8 mouse cellular contexts compared by ENCODE assay signal in genomic region chr8:121653340-121654019, GRCm38 (mm10). TPM values are rescaled to one million over a fixed set of nuclear protein-coding genes. Genes with fewer than 3 reads are reported as not detected.
DNase-seq lines count a peak whose midpoint lies in the region; ATAC-seq lines count a peak whose summit lies in the region.

No protein-coding gene starts in this region.

- peak; percentile 37 for DNase-seq in gastrocnemius, postnatal 10 days
- DNase-seq in gastrocnemius, adult 8-10 months (ENCODE audit: low spot score in 2 of 2): no peak
- DNase-seq in MN1 (ENCODE audit: low spot score): peak; percentile 76
- peak; percentile 43 for DNase-seq in forebrain, embryonic 14.5 days (ENCODE audit: low spot score)
- DNase-seq in spleen, postnatal 4 days (ENCODE audit: low spot score in 2 of 2): no peak
- no peak for DNase-seq in right cerebral cortex, postnatal 14 days

- peak overlapping the region; percentile 94 for H3K4me2 ChIP-seq in forebrain, embryonic 14.5 days (ENCODE audit: low read length)
- peak overlapping the region; percentile 97 for H3K4me2 ChIP-seq in limb, embryonic 12.5 days
- H3K4me2 ChIP-seq in neural tube, embryonic 13.5 days: peak overlapping the region; percentile 92

- H3K9me3 ChIP-seq in forebrain, embryonic 14.5 days (replicated peaks; ENCODE audit: control insufficient read depth, low read length): no peaks in the 10 kb centered on the region
- H3K9me3 ChIP-seq in limb, embryonic 12.5 days: no peaks in the 10 kb centered on the region
- no peaks in the 10 kb centered on the region for H3K9me3 ChIP-seq in neural tube, embryonic 13.5 days

- H3K4me1 ChIP-seq in forebrain, embryonic 14.5 days (ENCODE audit: control insufficient read depth, insufficient read depth, low read length): peaks cover 33% of the 10 kb centered on the region
- H3K4me1 ChIP-seq in limb, embryonic 12.5 days (replicated peaks): peaks cover 37% of the 10 kb centered on the region
- H3K4me1 ChIP-seq in neural tube, embryonic 13.5 days (replicated peaks): peaks cover 46% of the 10 kb centered on the region

- peaks cover 6% of the 10 kb centered on the region; the same call in 1 of the 2 replicates for H3K36me3 ChIP-seq in forebrain, embryonic 14.5 days (ENCODE audit: control insufficient read depth, insufficient read depth, low read length)
- H3K36me3 ChIP-seq in limb, embryonic 12.5 days: peaks cover 21% of the 10 kb centered on the region; the same call in 1 of the 2 replicates
- no peaks in the 10 kb centered on the region for H3K36me3 ChIP-seq in neural tube, embryonic 13.5 days

- peak overlapping the region; percentile 99 for H3K27ac ChIP-seq in forebrain, embryonic 14.5 days (ENCODE audit: low read depth, low read length)
- H3K27ac ChIP-seq in limb, embryonic 12.5 days: peak overlapping the region; percentile 95
- H3K27ac ChIP-seq in neural tube, embryonic 13.5 days (replicated peaks): peak overlapping the region; percentile 100

- no peaks in the 10 kb centered on the region for H3K27me3 ChIP-seq in forebrain, embryonic 14.5 days (replicated peaks; ENCODE audit: control insufficient read depth, insufficient read depth, low read length)
- no peaks in the 10 kb centered on the region for H3K27me3 ChIP-seq in limb, embryonic 12.5 days
- no peaks in the 10 kb centered on the region for H3K27me3 ChIP-seq in neural tube, embryonic 13.5 days

- under 1% methylated on average over 31 of the region's 31 CpGs for WGBS in forebrain, embryonic 14.5 days
- 3% methylated on average over 31 of the region's 31 CpGs for WGBS in limb, embryonic 12.5 days
- WGBS in neural tube, embryonic 13.5 days: 2% methylated on average over 31 of the region's 31 CpGs

- H3K4me3 ChIP-seq in forebrain, embryonic 14.5 days (ENCODE audit: low read depth, low read length): peak overlapping the region; percentile 84
- peak overlapping the region; percentile 90 for H3K4me3 ChIP-seq in limb, embryonic 12.5 days (replicated peaks)
- H3K4me3 ChIP-seq in neural tube, embryonic 13.5 days: peak overlapping the region; percentile 63

- H3K9ac ChIP-seq in forebrain, embryonic 14.5 days (ENCODE audit: low read length): peak overlapping the region; percentile 91
- H3K9ac ChIP-seq in limb, embryonic 12.5 days (replicated peaks): peak overlapping the region; percentile 76
- H3K9ac ChIP-seq in neural tube, embryonic 13.5 days: peak overlapping the region; percentile 93

- peak; percentile 66 for ATAC-seq in forebrain, embryonic 14.5 days
- 0 out of 2 replicates have a peak, but pooled peaks have one; percentile 0 for ATAC-seq in limb, embryonic 12.5 days (ENCODE audit: insufficient number of reproducible peaks, insufficient read depth, low FRiP score, low TSS enrichment, low read depth)
- ATAC-seq in neural tube, embryonic 13.5 days (ENCODE audit: low read depth): peak; percentile 51; the same call in 1 of the 2 replicates

RNA-seq across cellular contexts. Expression of gene Zcchc14, which starts 0.8 kb away (rescaled TPM):
- total RNA-seq in gastrocnemius, postnatal 10 days (2021): 10 to 100 TPM; 25.0 to 33.1 TPM
- total RNA-seq in gastrocnemius, adult 8-10 months (2022): 10 to 100 TPM; 14.2 to 19.2 (median 15.7) TPM
- polyA plus RNA-seq in forebrain, embryonic 14.5 days (2014; fragmentation: Nextera tagmentation; extraction: Ambion mirVana): 40.9 and 44.9 TPM in 2 replicates
- polyA plus RNA-seq in limb, embryonic 12.5 days (2016; fragmentation: Nextera tagmentation; extraction: Ambion mirVana): 19.9 and 22.1 TPM in 2 replicates
- 22.2 and 23.6 TPM in 2 replicates for polyA plus RNA-seq in neural tube, embryonic 13.5 days (2015; fragmentation: Nextera tagmentation; extraction: Ambion mirVana)

Comparison
In these comparisons a context has a peak if more than half of its experiments do, and no peak if none do; other contexts are left out.
1. DNase-seq: peak in gastrocnemius, postnatal 10 days (single experiment), MN1 (single experiment) and forebrain, embryonic 14.5 days (single experiment); none in gastrocnemius, adult 8-10 months (0 of 2), spleen, postnatal 4 days (0 of 2) and right cerebral cortex, postnatal 14 days (single experiment).
2. ATAC-seq: peak in every context shown above with its lines; median percentile 66 in forebrain, embryonic 14.5 days; 51 in neural tube, embryonic 13.5 days; 0 in limb, embryonic 12.5 days.
3. Peak in every context shown above with its lines, with median percentiles within 50 percentile points of each other: H3K27ac ChIP-seq, H3K4me2 ChIP-seq, H3K4me3 ChIP-seq and H3K9ac ChIP-seq.